Mouse (Mus musculus) kidney, postnatal 10 days (tissue): ENCODE results near the gene Rbck1.

Source experiments
- DNase-seq: peaks from one replicate; pipeline ENCODE4 v3.0.0; 2021; ENCODE audit warnings: mixed read lengths

Rbck1 gene

GRCm38 (mm10) chr2:152343329-152344213 lies 11.1 kb upstream of the Rbck1 start, which contains the start of gene Trib3:
Trib3 (minus strand) TSS chr2:152344032.
- DNase-seq, result peak; percentile 87

GRCm38 (mm10) chr2:152339631-152340179 lies 7.3 kb upstream of the Rbck1 start:
- no peak for DNase-seq

GRCm38 (mm10) chr2:152338319-152338718 lies 5.9 kb upstream of the Rbck1 start:
- no peak for DNase-seq

DNA sequence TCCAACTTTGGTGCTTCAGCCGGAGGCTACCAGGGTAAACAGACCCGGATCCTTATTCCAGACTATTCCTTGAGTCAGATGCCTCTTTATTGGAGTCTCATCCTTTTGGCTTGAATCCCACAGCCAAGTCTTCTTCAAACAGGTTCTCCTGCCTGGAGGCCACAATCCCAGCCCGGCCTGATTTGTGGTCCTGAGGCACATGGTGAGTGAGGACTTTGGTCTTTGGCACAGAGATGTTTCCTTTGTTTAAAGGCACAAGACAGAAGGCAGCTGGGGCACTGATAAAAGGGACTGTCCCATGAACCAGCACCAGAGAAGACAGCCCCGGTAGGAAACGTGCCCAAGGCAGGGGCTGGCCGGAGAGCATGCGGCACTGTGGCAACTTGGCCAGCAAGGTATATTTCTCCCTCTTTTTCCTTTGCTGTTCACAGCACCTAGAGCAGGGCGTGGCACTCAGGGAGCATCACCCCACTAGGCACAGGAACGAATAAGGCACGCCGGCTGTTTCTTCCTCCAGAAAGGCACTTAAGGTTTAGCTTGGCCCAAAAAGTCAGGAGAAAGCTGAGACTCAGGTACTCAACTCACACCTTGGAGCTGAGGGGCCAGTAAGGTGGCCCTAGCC lies 5.2 kb upstream of the Rbck1 start:
- no peak for DNase-seq

DNA sequence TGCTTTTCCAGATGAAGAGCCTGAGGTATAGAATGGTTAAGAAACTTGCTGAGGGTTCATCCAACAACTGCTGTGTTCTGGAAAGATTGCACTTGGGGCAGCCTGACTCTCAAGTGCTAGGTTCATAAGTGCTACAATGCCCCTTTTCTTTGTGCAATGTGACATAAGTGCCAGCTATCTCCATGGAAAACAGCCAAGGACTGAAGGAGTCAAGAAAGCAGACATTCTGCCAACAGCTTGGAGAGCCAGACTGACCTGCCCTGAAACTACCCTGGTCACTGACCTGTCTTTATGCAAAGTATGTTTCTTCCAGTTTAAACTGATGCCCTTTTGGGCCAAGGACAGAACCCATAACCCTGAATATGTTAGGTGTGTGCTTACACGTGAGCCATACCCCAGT lies 4.4 kb upstream of the Rbck1 start:
- no peak for DNase-seq

DNA sequence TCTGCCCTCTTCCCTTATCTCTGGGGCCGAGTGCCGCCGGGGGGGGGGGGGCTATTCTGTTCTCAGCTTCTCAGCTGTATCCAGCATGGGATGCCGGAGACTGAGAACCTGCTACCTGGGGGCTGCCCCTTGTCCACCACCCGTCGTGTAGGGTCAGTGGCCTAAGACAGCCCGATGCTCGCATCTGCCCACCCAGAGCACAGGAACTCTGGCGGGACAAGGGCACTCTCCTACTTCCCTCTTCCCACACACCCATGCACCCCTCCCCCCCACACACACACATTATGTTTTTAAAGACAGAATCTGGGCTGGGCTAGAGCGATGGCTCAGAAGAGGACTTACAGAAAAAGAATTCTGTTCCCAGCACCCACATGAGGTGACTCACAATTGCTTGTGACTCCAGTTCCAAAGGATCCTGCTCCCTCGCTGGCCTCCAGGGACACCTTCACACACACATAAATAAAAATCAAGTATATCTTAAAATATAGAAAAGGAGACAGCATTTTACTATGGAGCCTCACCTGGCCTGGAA lies 2.9 kb upstream of the Rbck1 start:
- no peak for DNase-seq

GRCm38 (mm10) chr2:152333345-152334006 lies 1.0 kb upstream of the Rbck1 start:
- DNase-seq, result no peak

DNA sequence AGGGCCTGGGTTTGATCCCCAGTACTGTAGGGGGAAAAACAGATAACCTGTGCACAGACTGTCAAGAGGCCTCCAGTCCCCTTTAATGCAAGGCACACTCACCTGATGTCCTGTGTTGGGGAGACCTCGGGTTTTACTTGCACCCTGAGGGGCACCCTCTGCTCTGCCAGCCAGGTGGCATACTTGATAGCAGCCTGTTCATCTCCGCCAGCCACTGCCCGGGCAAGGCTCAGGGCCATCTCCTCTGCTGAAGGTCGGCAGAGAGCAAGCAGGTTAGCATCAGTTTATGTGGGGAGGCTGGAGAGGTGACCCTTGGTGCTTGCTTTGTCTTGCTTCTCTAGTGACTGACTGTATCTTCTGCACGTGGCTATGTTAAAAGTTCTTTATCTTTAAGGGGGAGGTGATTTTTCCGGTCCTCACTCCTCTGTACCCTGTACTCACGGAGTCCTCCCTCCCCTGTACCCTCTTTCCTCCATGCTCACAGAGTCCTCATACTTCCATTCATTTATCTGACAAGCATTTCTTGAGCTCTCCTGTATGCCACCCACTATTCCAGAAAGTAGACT lies 1.5 kb downstream of the Rbck1 start:
- no peak for DNase-seq

DNA sequence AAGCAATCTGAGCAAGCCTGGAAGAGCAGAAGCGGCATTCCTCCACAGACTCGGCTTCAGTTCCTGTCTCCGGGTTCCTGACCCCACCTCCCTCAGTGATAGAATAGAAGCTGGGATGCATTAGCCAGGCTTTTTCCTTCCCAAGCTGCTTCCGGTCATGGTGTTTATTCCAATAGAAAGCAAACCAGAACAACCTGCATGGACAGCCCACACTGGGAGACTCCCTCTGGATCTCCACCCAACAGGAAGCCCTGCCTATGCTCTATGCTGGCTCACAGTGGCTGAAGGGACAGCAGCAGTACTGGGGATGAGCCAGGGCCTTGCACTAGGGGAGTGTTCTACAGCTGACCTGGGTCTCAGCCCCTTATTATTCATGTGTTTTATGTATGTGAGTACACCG lies 4.5 kb downstream of the Rbck1 start:
- no peak for DNase-seq

- no peak for DNase-seq
These were observed 5.8 kb downstream of the Rbck1 start for GRCm38 (mm10) chr2:152326654-152327053.

DNA sequence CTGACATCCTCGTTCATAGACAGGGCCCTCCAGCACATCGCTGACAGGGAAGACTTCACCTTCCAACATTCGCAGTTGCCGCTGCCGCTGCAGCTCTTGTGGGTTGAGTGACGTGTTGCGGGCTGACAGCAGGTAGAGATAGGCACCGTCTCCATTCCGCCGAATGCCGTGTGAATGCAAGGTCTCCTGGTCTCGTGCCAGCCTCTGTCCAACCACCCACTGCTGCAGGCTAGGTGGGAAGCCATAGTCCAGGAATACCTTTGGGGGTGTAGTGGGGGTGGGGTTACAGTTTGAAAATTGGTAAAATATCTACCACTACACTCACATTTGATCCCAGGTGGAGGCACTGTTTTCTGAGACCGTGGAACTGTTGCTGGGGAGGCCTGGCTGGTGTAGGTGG lies 6.3 kb downstream of the Rbck1 start:
- DNase-seq, result no peak

GRCm38 (mm10) chr2:152324842-152325241 lies 7.6 kb downstream of the Rbck1 start:
- no peak for DNase-seq

DNA sequence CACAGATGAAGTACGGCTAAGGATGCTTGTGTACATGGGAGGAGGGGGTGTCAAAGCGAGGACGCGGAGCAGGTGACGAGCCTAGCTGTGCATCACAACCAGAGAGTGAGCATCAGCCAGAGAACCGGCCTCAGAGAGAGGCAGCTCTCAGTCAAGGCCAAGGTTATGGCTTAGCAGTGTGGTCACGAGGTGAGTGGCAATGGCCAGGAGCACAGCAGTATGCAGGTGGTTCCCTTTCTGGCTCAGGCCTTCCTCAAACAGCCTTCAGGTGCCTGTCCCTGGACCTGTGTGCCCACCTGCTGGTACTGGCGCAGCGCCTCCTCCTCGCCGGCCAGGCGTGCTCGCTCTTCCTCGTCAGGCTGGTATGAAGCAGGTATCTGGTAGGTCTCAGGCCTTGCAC lies 8.5 kb downstream of the Rbck1 start:
- DNase-seq, result no peak

DNA sequence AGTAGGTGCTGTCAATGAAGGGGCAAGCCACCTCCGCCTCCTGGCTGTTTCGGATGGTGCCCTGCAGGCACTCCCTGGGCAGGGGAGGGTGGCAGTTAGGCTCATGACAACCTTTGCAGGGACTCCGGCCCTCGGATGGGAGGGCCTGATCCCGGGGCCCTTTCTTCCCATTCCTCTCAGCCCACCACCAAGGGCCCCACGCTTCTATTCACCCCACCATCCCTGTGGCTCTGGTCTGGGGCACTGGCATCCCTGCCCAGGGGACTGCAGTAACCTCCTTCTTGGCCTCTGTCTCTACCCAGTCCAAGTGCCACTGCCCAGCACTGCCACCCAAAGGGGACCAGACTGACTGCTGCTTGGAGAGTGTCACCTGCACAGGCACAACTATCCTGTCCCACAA lies 10.3 kb downstream of the Rbck1 start:
- no peak for DNase-seq

DNA sequence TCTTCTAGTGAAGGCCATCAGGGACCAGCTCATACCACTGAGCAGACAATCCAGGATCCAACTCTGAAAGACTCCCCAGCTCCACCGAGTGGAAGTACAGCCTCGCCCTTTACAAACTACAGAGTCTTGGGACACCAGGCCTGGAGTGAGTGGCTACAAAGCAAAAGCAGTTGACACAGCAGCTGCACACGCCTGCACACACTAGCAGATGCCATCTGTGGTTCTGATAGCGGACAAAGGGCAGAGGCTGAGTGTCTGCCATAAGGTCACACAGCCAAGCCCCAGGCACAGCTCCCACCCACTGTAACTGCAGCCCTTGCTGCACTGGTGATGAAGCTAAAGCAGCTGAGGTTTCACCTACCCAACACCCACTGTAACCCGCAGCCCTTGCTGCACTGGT lies 10.9 kb downstream of the Rbck1 start:
- DNase-seq, result no peak

- DNase-seq, result no peak
These were observed 15.4 kb downstream of the Rbck1 start for GRCm38 (mm10) chr2:152317054-152317453.

DNA sequence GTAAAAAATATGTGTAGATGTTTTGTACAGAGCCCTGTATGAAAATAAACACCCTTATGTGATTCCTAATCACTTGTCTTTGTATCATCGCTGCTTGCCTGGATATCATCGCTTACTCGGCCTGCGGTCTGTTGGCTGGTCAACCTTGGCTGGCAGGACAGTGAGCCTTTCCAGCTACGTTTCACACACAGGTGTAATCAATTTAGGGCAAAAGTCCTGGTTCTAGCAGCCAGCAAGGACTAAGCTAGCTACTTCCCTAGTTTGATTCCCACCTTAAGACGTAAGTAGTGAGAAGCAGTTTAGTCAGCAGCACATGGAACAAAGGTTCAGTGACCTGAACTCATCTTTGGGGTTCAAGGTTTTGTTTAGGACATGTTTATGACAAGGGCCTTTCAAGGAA lies 18.5 kb downstream of the Rbck1 start:
- no peak for DNase-seq

GRCm38 (mm10) chr2:152312996-152313395 lies 19.5 kb downstream of the Rbck1 start:
- no peak for DNase-seq

DNA sequence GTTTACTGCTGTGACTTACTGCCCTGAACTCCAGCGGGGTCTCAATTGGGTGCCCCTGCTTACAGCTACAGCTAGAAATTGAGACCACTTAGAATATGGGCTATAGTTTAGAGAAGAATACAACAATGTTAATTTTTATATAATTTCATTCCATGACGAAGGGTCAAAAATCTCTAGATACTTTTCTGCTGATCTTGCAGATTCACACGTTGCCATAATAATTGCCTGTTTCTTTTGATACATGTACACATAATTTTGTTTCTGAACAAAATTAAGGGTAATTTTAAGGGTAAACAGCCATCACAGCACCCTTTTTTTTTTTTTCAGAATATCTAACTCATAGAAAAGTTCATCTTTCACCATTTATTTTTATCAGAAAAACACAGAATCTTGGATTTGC lies 25.3 kb downstream of the Rbck1 start:
- no peak for DNase-seq

GRCm38 (mm10) chr2:152305480-152305879 lies 27.0 kb downstream of the Rbck1 start:
- no peak for DNase-seq

- no peak for DNase-seq
These were observed 28.7 kb downstream of the Rbck1 start for GRCm38 (mm10) chr2:152303781-152304180.

DNA sequence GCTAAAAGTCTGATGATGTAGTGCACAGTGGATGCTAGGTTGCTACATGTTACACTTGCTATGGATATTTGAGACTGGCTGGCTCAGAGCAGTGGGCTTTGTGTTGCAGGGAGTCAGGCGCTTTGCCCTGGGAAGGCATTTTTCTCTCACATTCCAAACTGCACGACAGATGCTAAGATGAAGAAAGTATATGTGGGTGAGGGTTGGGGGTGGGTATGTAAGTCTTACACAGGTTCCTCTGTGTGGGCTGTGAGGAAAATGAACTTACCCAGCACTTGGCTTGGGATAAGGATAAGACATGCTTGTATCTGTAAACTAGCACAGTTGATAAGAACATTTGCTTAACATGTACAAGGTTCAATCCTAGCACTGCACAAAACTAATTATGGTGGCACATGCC lies 29.6 kb downstream of the Rbck1 start:
- no peak for DNase-seq

DNA sequence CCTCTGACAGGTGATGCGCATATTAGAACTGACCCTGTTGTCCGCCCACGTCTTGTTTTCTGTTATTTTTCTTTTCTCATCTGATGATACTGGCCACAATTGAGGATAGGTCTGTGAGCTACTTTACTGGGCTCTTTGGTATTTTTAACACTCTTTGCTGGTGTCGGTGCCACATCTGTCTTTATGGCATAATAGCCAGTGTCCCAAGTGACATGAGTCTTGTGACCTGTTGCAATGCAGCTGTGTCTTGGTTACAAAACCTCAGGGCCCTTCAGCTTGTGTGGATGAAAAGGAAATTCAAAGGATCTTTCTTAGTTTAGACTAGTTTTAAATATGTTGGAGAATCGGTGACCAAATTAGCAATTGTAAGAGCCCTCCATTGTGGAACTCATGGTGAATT lies 37.9 kb downstream of the Rbck1 start:
- DNase-seq, result no peak
